Mouse (Mus musculus) lung, adult 2 months (tissue): ENCODE data around the gene Mrm2. TPM values are rescaled to one million over a fixed set of nuclear protein-coding genes. Genes with fewer than 3 reads are reported as not detected.
"Not testable (repeated sequence)": the region's sequence is repeated elsewhere in the genome, so short reads cannot be mapped to it uniquely, and the experiment has no call there.

Source experiments
- DNase-seq: peaks from one replicate; pipeline ENCODE4 v3.0.0; 2022
- H3K4me1 ChIP-seq: fragments of 200-500 bp; 2 replicates; pipeline ENCODE4 v1.6.1; 2011; ENCODE audit warnings: low read length; ENCODE audit not compliant: control insufficient read depth, insufficient read depth
- H3K4me3 ChIP-seq: fragments of 200-500 bp; replicated peaks from 2 replicates; pipeline ENCODE3; 2011; ENCODE audit warnings: low read depth, mild to moderate bottlenecking, control low read depth, low read length; ENCODE audit errors: extremely low read depth
- CTCF ChIP-seq: fragments of 200-500 bp; IDR thresholded peaks from 2 replicates; pipeline ENCODE4 v1.5.1; 2011; ENCODE audit warnings: mild to moderate bottlenecking, low read length, control low read depth; ENCODE audit not compliant: insufficient read depth
- POLR2A ChIP-seq: fragments of 200-500 bp; IDR thresholded peaks from 2 replicates; pipeline ENCODE4 v1.6.1; 2011; ENCODE audit warnings: low read depth, mild to moderate bottlenecking, control low read depth, low read length, borderline replicate concordance; ENCODE audit errors: extremely low read depth
- WGBS: fragments of 180-500 bp; shearing (Covaris S2); methylation state at CpG from one replicate; pipeline ENCODE4 v1.1.7; 2018; 5-methylcytosine and 5-hydroxymethylcytosine counted together
- polyA plus RNA-seq: library from polyadenylated mRNA; depleted of rRNA; stranded (reverse); fragments of >200 nt; gene quantifications from 2 replicates; pipeline ENCODE4 v1.2.3, GENCODE M21; 2012

The Mrm2 gene
- polyA plus RNA-seq, 1 experiment: 7.4 TPM

- peaks cover 26% of the 10 kb centered on the region for H3K4me1 ChIP-seq
- WGBS: 80% methylated on average over 2 of the region's 2 CpGs
- TF ChIP-seq POLR2A (no peak), CTCF (no peak)
These were observed 37.8 kb upstream of the Mrm2 start for GRCm38 (mm10) chr5:140369466-140369865.

DNA sequence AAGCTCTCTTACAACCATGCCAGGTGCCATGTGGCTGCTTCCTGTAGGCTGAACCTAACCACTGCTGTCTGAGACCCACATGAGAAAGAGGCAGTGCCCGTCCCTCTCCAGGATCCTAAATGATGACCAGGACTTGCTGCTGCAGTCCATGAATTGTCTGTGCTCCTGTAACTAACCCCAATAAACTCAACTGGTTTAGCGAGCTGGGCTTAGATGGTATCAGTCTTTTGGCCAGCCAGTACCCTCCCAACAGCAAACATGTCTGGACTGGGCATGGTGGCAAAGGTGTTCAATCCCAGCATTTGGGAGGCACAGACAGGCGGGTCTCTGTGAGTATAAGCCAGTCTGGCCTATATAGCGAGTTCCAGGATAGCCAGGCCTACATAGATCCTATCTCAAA is 37.2 kb upstream of the Mrm2 start:
- TF ChIP-seq POLR2A (no peak), CTCF (no peak)
- Histone ChIP-seq H3K4me3 (no peak overlapping the region), H3K4me1 (peaks cover 26% of the 10 kb centered on the region)
- no peak for DNase-seq
- WGBS: 91% methylated on average over 4 of the region's 4 CpGs

More at GRCm38 (mm10) chr5:140369466-140369865, 37.8 kb upstream of the Mrm2 start:
- H3K4me3 ChIP-seq: no peak overlapping the region
- no peak for DNase-seq

DNA sequence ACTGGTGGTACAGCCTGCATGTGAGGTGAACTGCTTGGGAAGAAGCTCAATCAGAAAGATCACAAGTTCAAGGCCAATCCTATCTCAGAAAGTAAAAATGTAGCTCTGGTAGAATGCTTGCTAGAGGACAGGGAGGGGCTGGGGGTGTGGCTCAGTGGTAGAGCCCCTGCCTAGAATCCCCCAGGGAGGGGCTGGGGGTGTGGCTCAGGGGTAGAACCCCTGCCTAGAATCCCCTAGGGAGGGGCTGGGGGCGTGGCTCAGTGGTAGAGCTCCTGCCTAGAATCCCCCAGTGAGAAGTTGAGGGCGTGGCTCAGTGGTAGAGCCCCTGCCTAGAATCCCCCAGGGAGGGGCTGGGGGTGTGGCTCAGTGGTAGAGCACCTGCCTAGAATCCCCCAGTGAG is 36.4 kb upstream of the Mrm2 start:
- not testable (repeated sequence) for DNase-seq, H3K4me3 ChIP-seq
- 86% methylated on average over 2 of the region's 2 CpGs for WGBS
- peaks cover 21% of the 10 kb centered on the region for H3K4me1 ChIP-seq

DNA sequence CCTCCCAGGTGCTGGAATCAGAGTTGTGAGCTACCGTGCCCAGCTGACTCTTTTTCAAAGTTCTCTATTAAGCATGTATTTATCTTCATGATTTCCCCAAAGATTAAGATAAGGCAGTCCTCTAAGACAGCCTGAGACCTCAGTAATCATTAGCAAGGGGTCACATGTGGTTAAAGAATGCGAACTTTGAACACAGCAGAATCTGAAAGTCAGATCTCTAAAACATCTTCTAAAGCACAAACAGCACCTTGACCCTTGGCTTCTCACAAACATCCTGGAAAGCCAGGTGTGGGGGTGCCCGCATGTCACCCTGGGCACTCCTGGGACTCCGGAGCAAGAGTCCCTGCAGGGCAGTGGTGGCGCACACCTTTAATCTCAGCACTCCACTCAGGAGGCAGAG is 32.7 kb upstream of the Mrm2 start:
- Histone ChIP-seq H3K4me1 (peaks cover under 1% of the 10 kb centered on the region; the same call in 1 of the 2 replicates), H3K4me3 (no peak overlapping the region)
- 80% methylated on average over 5 of the region's 5 CpGs for WGBS
- no peak for DNase-seq
- no peak for TF ChIP-seq POLR2A
- no peak for TF ChIP-seq CTCF

DNA sequence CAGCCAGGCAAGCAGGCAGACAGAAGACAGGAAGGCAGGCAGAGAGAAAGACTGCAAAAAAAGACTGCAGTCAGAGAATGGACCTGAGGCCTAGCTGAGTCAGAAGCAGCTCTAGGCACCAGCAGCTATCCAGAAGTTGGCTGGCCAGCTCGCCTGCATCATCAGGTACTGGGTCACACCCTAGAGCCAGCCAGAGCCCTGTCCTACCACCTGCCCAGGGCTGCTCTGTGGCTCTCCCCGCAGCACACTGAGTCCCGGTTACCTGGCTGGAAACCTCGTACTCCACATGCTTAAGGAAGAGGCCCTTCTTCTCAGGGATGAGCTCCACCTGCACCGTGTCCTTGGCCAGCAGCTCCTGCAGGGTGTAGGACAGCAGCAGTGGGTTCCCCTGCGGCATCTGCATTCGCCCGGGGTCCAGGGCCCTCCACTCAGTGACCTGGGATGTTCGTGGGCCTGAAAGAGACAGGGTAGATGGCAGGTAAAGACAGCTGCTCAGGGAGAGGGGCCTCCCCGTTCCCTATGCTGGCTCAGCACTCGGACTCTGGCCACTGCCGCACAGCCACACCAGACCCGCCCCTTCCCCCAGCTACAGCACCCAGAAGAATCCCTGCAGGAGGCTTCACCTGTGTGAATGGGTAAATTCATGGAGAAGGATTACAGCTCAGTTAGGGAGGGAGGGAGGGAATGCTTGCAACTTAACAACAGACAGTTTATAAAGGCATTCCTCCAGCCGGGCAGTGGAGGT is 28.4 kb upstream of the Mrm2 start:
- Histone ChIP-seq H3K4me3 (no peak overlapping the region), H3K4me1 (no peaks in the 10 kb centered on the region)
- WGBS: 84% methylated on average over 14 of the region's 14 CpGs
- TF ChIP-seq CTCF (no peak), POLR2A (no peak)
- DNase-seq: no peak

DNA sequence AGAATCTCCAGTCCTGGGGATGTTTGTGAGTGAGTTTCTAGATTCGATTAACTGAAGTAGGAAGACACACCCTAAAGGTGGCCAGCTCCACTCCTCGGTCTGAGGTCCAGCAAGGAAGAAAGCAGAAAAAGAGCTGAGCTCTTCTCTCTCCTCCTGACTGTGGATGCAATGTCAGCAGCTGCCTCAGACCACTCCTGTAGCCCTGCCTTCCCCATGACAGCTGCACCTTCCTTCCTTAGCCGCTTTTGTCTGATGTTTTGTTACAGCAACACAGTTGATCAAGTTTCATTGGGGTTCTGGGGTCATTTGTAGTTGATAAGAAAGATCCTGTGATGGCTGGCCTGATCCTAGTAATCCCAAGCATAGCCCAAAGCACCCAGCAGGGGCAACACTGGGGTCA is 25.8 kb upstream of the Mrm2 start:
- no peak overlapping the region for H3K4me3 ChIP-seq
- no peak for TF ChIP-seq POLR2A
- TF ChIP-seq CTCF: no peak
- no peak for DNase-seq
- 89% methylated on average over 3 of the region's 3 CpGs for WGBS
- no peaks in the 10 kb centered on the region for H3K4me1 ChIP-seq

DNA sequence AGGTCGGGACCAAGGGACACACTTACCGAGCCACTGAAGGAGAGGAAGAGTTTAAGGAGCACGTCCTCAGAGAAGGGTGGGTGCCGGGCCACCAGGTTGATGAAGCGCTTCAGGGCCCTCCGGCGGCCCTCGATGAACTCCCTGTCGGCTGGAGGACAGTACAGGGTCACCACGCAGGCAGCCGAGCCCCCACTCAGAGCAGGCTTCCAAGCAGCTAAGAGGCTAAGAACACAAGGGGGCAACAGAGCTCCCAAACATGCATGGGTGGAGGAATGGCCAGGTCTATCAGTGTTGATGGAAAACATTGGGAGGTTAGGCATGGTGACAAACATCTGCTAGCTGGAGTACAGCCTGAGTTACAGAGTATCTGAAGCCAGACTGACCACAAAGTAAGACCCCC is 24.2 kb upstream of the Mrm2 start:
- no peak for DNase-seq
- H3K4me1 ChIP-seq: no peaks in the 10 kb centered on the region
- WGBS: 84% methylated on average over 11 of the region's 11 CpGs
- no peak overlapping the region for H3K4me3 ChIP-seq
- TF ChIP-seq CTCF: no peak
- no peak for TF ChIP-seq POLR2A

DNA sequence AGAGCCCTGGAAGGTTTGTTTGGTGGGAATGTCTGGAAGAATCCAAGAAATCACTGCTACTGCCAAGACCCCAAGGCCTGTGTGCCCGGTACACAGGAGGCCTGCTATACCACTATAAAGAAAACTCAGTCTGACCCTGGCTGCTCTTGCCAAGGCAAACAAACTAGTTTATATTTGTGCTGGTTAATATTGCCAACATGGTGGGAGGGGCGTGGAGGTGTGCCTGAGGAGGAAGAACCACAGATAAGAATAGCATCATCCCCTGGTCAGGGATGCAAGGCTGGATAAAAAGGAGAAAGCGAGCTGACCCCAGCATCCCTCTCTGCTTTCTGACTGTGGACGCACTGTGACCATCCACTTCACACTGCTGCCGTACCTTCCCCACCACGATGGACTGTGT is 20.7 kb upstream of the Mrm2 start:
- Histone ChIP-seq H3K4me3 (no peak overlapping the region), H3K4me1 (no peaks in the 10 kb centered on the region)
- DNase-seq: no peak
- WGBS: 90% methylated on average over 6 of the region's 6 CpGs
- TF ChIP-seq CTCF (no peak), POLR2A (no peak)

- Histone ChIP-seq H3K4me3 (no peak overlapping the region), H3K4me1 (no peaks in the 10 kb centered on the region)
- no peak for TF ChIP-seq CTCF
- no peak for TF ChIP-seq POLR2A
- DNase-seq: no peak
- WGBS: 92% methylated on average over 8 of the region's 8 CpGs
These were observed 19.2 kb upstream of the Mrm2 start for GRCm38 (mm10) chr5:140350731-140351497.

GRCm38 (mm10) chr5:140349882-140350281 is 18.2 kb upstream of the Mrm2 start:
- 88% methylated on average over 9 of the region's 9 CpGs for WGBS
- no peak for DNase-seq
- Histone ChIP-seq H3K4me1 (no peaks in the 10 kb centered on the region), H3K4me3 (no peak overlapping the region)
- TF ChIP-seq POLR2A: no peak
- TF ChIP-seq CTCF: no peak
